Comparison of ENCODE assay signal across 8 mouse cellular contexts in the genomic region with DNA sequence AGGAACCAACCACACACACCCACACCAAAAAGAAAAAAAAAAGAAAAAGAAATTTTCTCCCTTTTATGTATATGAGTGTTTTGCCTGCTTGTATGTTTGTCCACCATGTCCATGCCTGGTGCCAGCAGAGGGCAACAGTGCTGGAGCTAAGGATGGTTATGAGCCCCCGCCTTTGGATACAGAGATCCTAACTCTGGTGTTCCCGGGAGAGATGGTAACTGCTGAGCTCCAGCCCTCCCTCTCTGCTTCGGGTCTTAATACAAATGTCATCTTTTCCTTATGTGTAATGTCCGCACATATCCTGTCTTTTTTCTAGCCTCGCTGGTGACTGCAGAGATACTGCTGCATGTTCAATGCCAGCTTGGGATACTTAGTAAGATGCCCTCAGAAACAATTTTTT. TPM values are rescaled to one million over a fixed set of nuclear protein-coding genes. Genes with fewer than 3 reads are reported as not detected.
DNase-seq lines count a peak whose midpoint lies in the region; ATAC-seq and TF ChIP-seq lines count a peak whose summit lies in the region.

No protein-coding gene starts in this region.

- H3K4me1 ChIP-seq in heart, embryonic 10.5 days, result peaks cover 23% of the 10 kb centered on the region
- peaks cover 31% of the 10 kb centered on the region for H3K4me1 ChIP-seq in embryonic facial prominence, embryonic 15.5 days
- H3K4me1 ChIP-seq in liver, embryonic 13.5 days (replicated peaks), result peaks cover 21% of the 10 kb centered on the region

- peak overlapping the region; percentile 82; the same call in 1 of the 2 replicates for H3K27ac ChIP-seq in heart, embryonic 10.5 days
- peak overlapping the region; percentile 93 for H3K27ac ChIP-seq in embryonic facial prominence, embryonic 15.5 days (replicated peaks)
- no peak overlapping the region for H3K27ac ChIP-seq in liver, embryonic 13.5 days

- H3K79me3 ChIP-seq in C2C12 (ENCODE audit: low read depth), result no peaks in the 10 kb centered on the region

- DNase-seq in heart, embryonic 10.5 days (ENCODE audit: low spot score), result no peak
- no peak for DNase-seq in heart, adult 9 months (ENCODE audit: low spot score in 2 of 2)
- DNase-seq in liver, embryonic 13.5 days, result no peak
- DNase-seq in natural killer cell, adult 2 months (ENCODE audit: low spot score in 2 of 2), result no peak
- DNase-seq in spleen, adult 18-20 months, result no peak

- no peak for ATAC-seq in embryonic facial prominence, embryonic 15.5 days (ENCODE audit: insufficient number of reproducible peaks, low FRiP score, low TSS enrichment, low read depth)
- ATAC-seq in liver, embryonic 13.5 days (ENCODE audit: low read depth), result no peak
- no peak for ATAC-seq in erythroid progenitor cell, adult 5-6 weeks (replicated peaks; ENCODE audit: low FRiP score, poor library complexity, severe bottlenecking)

- H3K36me3 ChIP-seq in heart, embryonic 10.5 days, result 0 out of 2 replicates have a peak, but pooled peaks cover 2% of the 10 kb centered on the region
- H3K36me3 ChIP-seq in C2C12 (ENCODE audit: control insufficient read depth, insufficient read depth), result no peaks in the 10 kb centered on the region
- H3K36me3 ChIP-seq in embryonic facial prominence, embryonic 15.5 days, result no peaks in the 10 kb centered on the region
- H3K36me3 ChIP-seq in liver, embryonic 13.5 days, result no peaks in the 10 kb centered on the region

- peak overlapping the region; percentile 89 for H3K4me2 ChIP-seq in embryonic facial prominence, embryonic 15.5 days (replicated peaks)
- peak overlapping the region; percentile 75; the same call in 1 of the 2 replicates for H3K4me2 ChIP-seq in liver, embryonic 13.5 days

- H3K9me3 ChIP-seq in heart, embryonic 10.5 days, result no peaks in the 10 kb centered on the region
- H3K9me3 ChIP-seq in embryonic facial prominence, embryonic 15.5 days (replicated peaks), result no peaks in the 10 kb centered on the region
- H3K9me3 ChIP-seq in liver, embryonic 13.5 days (replicated peaks), result no peaks in the 10 kb centered on the region

- H3K79me2 ChIP-seq in C2C12 (ENCODE audit: control insufficient read depth, insufficient read depth), result no peaks in the 10 kb centered on the region

- no peak for TF ChIP-seq CTCF in C2C12 (IDR thresholded peaks at IDR 0.05; ENCODE audit: control insufficient read depth, insufficient read depth, insufficient read length)

- H3K27me3 ChIP-seq in heart, embryonic 10.5 days (ENCODE audit: insufficient read depth, poor library complexity, severe bottlenecking), result peaks cover 50% of the 10 kb centered on the region
- peaks cover 9% of the 10 kb centered on the region for H3K27me3 ChIP-seq in C2C12 (ENCODE audit: control insufficient read depth, insufficient read depth, insufficient read length)
- H3K27me3 ChIP-seq in embryonic facial prominence, embryonic 15.5 days, result peaks cover 8% of the 10 kb centered on the region; the same call in 1 of the 2 replicates
- peaks cover 74% of the 10 kb centered on the region for H3K27me3 ChIP-seq in liver, embryonic 13.5 days

- H3K4me3 ChIP-seq in heart, embryonic 10.5 days, result peak overlapping the region; percentile 62
- no peak overlapping the region for H3K4me3 ChIP-seq in C2C12 (ENCODE audit: insufficient read depth, poor library complexity, severe bottlenecking)
- H3K4me3 ChIP-seq in embryonic facial prominence, embryonic 15.5 days (replicated peaks), result peak overlapping the region; percentile 56
- H3K4me3 ChIP-seq in liver, embryonic 13.5 days (replicated peaks), result no peak overlapping the region

- WGBS in heart, embryonic 10.5 days, result 14% methylated on average over 5 of the region's 5 CpGs
- WGBS in embryonic facial prominence, embryonic 15.5 days, result 4% methylated on average over 5 of the region's 5 CpGs
- WGBS in liver, embryonic 13.5 days (ENCODE audit: insufficient replicate concordance), result 17% methylated on average over 5 of the region's 5 CpGs

- H3ac ChIP-seq in C2C12 (ENCODE audit: control insufficient read depth, insufficient read length, low read depth), result peak overlapping the region; percentile 3

- no peak overlapping the region for H3K9ac ChIP-seq in embryonic facial prominence, embryonic 15.5 days
- H3K9ac ChIP-seq in liver, embryonic 13.5 days, result no peak overlapping the region

TF ChIP-seq in C2C12, 6 proteins besides CTCF, POLR2A, EP300 and RAD21:
- TF ChIP-seq MYOG (IDR thresholded peaks at IDR 0.05; ENCODE audit: control insufficient read depth, extremely low read depth, insufficient read length) (no peak), FOSL1 (IDR thresholded peaks at IDR 0.05; ENCODE audit: insufficient read depth, low read length, poor library complexity, severe bottlenecking) (no peak), MYOD1 (IDR thresholded peaks at IDR 0.05; ENCODE audit: control insufficient read depth, insufficient read length, low read depth) (no peak), MAX (IDR thresholded peaks at IDR 0.05) (no peak), CEBPB (IDR thresholded peaks at IDR 0.05; ENCODE audit: low read depth) (no peak), USF1 (IDR thresholded peaks at IDR 0.05; ENCODE audit: low read depth) (no peak)

RNA-seq across cellular contexts. Expression of gene Mypop, which starts 1.1 kb away (rescaled TPM):
- 2.1 and 3.3 TPM in 2 replicates for polyA plus RNA-seq in heart, embryonic 10.5 days (2016; fragmentation: Nextera tagmentation; extraction: Ambion mirVana)
- 17.8 TPM for polyA plus RNA-seq in C2C12 (2012; fragmentation: generic; extraction: Trizol)
- 5.9 and 6.3 TPM in 2 replicates for polyA plus RNA-seq in embryonic facial prominence, embryonic 15.5 days (2015; fragmentation: Nextera tagmentation; extraction: Ambion mirVana)
- 0.37 and 0.82 TPM in 2 replicates for polyA plus RNA-seq in liver, embryonic 13.5 days (2015; fragmentation: Nextera tagmentation; extraction: Ambion mirVana)
- not detected in 2 replicates for total RNA-seq in erythroid progenitor cell, adult 5-6 weeks (2015; ENCODE audit: low replicate concordance)
- not detected in 2 replicates for total RNA-seq in erythroid progenitor cell, adult 5-6 weeks (2017; ENCODE audit: low replicate concordance)

RNA-seq across cellular contexts. Expression of gene Nanos2, which starts 2.8 kb away (rescaled TPM):
- polyA plus RNA-seq in heart, embryonic 10.5 days (2016; fragmentation: Nextera tagmentation; extraction: Ambion mirVana), result not detected in 2 replicates
- not detected for polyA plus RNA-seq in C2C12 (2012; fragmentation: generic; extraction: Trizol)
- polyA plus RNA-seq in embryonic facial prominence, embryonic 15.5 days (2015; fragmentation: Nextera tagmentation; extraction: Ambion mirVana), result not detected in 2 replicates
- not detected in 2 replicates for polyA plus RNA-seq in liver, embryonic 13.5 days (2015; fragmentation: Nextera tagmentation; extraction: Ambion mirVana)
- not detected in 2 replicates for total RNA-seq in erythroid progenitor cell, adult 5-6 weeks (2015; ENCODE audit: low replicate concordance)
- not detected in 2 replicates for total RNA-seq in erythroid progenitor cell, adult 5-6 weeks (2017; ENCODE audit: low replicate concordance)

RNA-seq across cellular contexts. Expression of gene Irf2bp1, which starts 13.8 kb away (rescaled TPM):
- 14.9 and 27.0 TPM in 2 replicates for polyA plus RNA-seq in heart, embryonic 10.5 days (2016; fragmentation: Nextera tagmentation; extraction: Ambion mirVana)
- 39.4 TPM for polyA plus RNA-seq in C2C12 (2012; fragmentation: generic; extraction: Trizol)
- 31.1 and 32.2 TPM in 2 replicates for polyA plus RNA-seq in embryonic facial prominence, embryonic 15.5 days (2015; fragmentation: Nextera tagmentation; extraction: Ambion mirVana)
- polyA plus RNA-seq in liver, embryonic 13.5 days (2015; fragmentation: Nextera tagmentation; extraction: Ambion mirVana), result 9.2 and 9.3 TPM in 2 replicates
- total RNA-seq in erythroid progenitor cell, adult 5-6 weeks (2015; ENCODE audit: low replicate concordance), result 4.6 and 6.1 TPM in 2 replicates
- total RNA-seq in erythroid progenitor cell, adult 5-6 weeks (2017; ENCODE audit: low replicate concordance), result 3.3 and 6.5 TPM in 2 replicates

RNA-seq across cellular contexts. Expression of gene Foxa3, which starts 33.3 kb away (rescaled TPM):
- polyA plus RNA-seq in heart, embryonic 10.5 days (2016; fragmentation: Nextera tagmentation; extraction: Ambion mirVana), result 0.36 and 8.6 TPM in 2 replicates
- 0.07 TPM for polyA plus RNA-seq in C2C12 (2012; fragmentation: generic; extraction: Trizol)
- polyA plus RNA-seq in embryonic facial prominence, embryonic 15.5 days (2015; fragmentation: Nextera tagmentation; extraction: Ambion mirVana), result 0.58 and 1.3 TPM in 2 replicates
- polyA plus RNA-seq in liver, embryonic 13.5 days (2015; fragmentation: Nextera tagmentation; extraction: Ambion mirVana), result 25.6 and 29.4 TPM in 2 replicates
- total RNA-seq in erythroid progenitor cell, adult 5-6 weeks (2015; ENCODE audit: low replicate concordance), result not detected in 2 replicates
- not detected in 2 replicates for total RNA-seq in erythroid progenitor cell, adult 5-6 weeks (2017; ENCODE audit: low replicate concordance)

RNA-seq across cellular contexts. Expression of gene Sympk, which starts 34.2 kb away (rescaled TPM):
- polyA plus RNA-seq in heart, embryonic 10.5 days (2016; fragmentation: Nextera tagmentation; extraction: Ambion mirVana), result 34.0 and 44.5 TPM in 2 replicates
- 84.8 TPM for polyA plus RNA-seq in C2C12 (2012; fragmentation: generic; extraction: Trizol)
- 35.3 and 36.8 TPM in 2 replicates for polyA plus RNA-seq in embryonic facial prominence, embryonic 15.5 days (2015; fragmentation: Nextera tagmentation; extraction: Ambion mirVana)
- 15.0 and 17.4 TPM in 2 replicates for polyA plus RNA-seq in liver, embryonic 13.5 days (2015; fragmentation: Nextera tagmentation; extraction: Ambion mirVana)
- total RNA-seq in erythroid progenitor cell, adult 5-6 weeks (2015; ENCODE audit: low replicate concordance), result 42.8 and 51.5 TPM in 2 replicates
- total RNA-seq in erythroid progenitor cell, adult 5-6 weeks (2017; ENCODE audit: low replicate concordance), result 37.7 and 52.8 TPM in 2 replicates

Comparison
In these comparisons a context has a peak if more than half of its experiments do, and no peak if none do; other contexts are left out.
1. H3K4me3 ChIP-seq: peak in heart, embryonic 10.5 days (single experiment) and embryonic facial prominence, embryonic 15.5 days (single experiment); none in C2C12 (single experiment) and liver, embryonic 13.5 days (single experiment).